Mouse (Mus musculus): Measurements from ENCODE around the gene Ppp1r32. TPM values are rescaled to one million over a fixed set of nuclear protein-coding genes. Genes with fewer than 3 reads are reported as not detected.

Gene Ppp1r32
- polyA plus RNA-seq, 1 experiment from 2014 or later, result not detected

- Histone ChIP-seq H3K4me1 (ENCODE audit: control insufficient read depth, insufficient read depth, low read length) (no peaks in the 10 kb centered on the region), H3K36me3 (ENCODE audit: control insufficient read depth, insufficient read depth, low read length) (no peaks in the 10 kb centered on the region), H3K4me2 (no peak overlapping the region), H3K9me3 (replicated peaks; ENCODE audit: control insufficient read depth, low read length) (no peaks in the 10 kb centered on the region), H3K9ac (ENCODE audit: low read depth, low read length) (no peak overlapping the region), H3K27me3 (ENCODE audit: control insufficient read depth, insufficient read depth, low read length) (peaks cover 60% of the 10 kb centered on the region), H3K4me3 (ENCODE audit: low read depth, low read length) (no peak overlapping the region), H3K27ac (ENCODE audit: low read depth, low read length) (no peak overlapping the region)
- ATAC-seq (replicated peaks; ENCODE audit: insufficient number of reproducible peaks, low FRiP score, low TSS enrichment), result no peak
- WGBS (ENCODE audit: insufficient replicate concordance), result 24% methylated on average over 6 of the region's 6 CpGs
These were observed 8.9 kb downstream of the Ppp1r32 start for GRCm38 (mm10) chr19:10473779-10474178.

DNA sequence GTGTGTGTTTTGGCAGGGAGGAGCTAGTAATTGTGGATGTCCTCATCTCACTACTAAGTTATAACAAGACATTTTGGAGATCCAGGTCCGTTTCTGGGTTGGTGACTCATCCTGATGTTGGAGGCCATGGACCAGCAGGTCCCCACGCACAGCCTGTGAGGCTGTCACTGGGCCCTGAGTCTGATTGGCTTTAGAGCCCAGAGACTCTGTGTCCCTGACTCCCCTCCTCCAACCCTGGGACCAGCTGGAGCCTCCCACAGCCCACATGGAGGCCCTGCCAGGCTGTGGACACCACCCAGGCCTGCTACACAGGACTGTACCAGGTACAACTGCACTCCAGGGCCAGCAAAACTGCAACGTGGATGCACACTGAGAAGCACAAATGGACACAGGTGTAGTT, 9.8 kb downstream of the Ppp1r32 start:
- Histone ChIP-seq H3K9ac (ENCODE audit: low read depth, low read length) (no peak overlapping the region), H3K27ac (ENCODE audit: low read depth, low read length) (no peak overlapping the region), H3K36me3 (ENCODE audit: control insufficient read depth, insufficient read depth, low read length) (no peaks in the 10 kb centered on the region), H3K9me3 (replicated peaks; ENCODE audit: control insufficient read depth, low read length) (no peaks in the 10 kb centered on the region), H3K4me3 (ENCODE audit: low read depth, low read length) (no peak overlapping the region), H3K4me1 (ENCODE audit: control insufficient read depth, insufficient read depth, low read length) (no peaks in the 10 kb centered on the region), H3K27me3 (ENCODE audit: control insufficient read depth, insufficient read depth, low read length) (peaks cover 52% of the 10 kb centered on the region), H3K4me2 (no peak overlapping the region)
- ATAC-seq (replicated peaks; ENCODE audit: insufficient number of reproducible peaks, low FRiP score, low TSS enrichment), result no peak
- 61% methylated on average over 3 of the region's 3 CpGs for WGBS (ENCODE audit: insufficient replicate concordance)

DNA sequence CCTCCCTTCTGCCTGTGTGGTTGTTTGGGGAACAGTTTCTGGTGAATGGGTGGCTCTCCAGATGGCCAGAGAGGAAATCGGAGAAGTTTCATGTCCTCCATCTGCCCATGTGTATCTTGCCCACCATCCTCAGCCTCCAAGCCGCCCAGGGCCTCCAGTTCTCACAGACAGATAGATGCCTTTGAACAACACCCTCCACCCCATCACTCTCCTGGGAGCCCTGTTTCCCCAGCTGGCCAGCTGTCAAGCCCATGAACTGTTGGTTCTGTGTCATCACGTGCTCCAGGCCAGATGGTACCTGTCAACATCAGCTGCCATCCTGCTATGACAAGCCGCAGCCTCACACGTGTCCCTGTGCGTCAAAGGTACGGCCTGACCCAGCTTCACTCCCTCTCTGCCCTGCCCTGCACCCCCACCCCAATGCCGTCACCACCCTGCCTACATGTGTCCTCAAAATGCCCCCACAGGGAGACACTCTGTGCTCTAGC, 13.5 kb downstream of the Ppp1r32 start:
- Histone ChIP-seq H3K36me3 (ENCODE audit: control insufficient read depth, insufficient read depth, low read length) (no peaks in the 10 kb centered on the region), H3K27ac (ENCODE audit: low read depth, low read length) (no peak overlapping the region), H3K4me2 (no peak overlapping the region), H3K27me3 (ENCODE audit: control insufficient read depth, insufficient read depth, low read length) (peaks cover 38% of the 10 kb centered on the region), H3K9me3 (replicated peaks; ENCODE audit: control insufficient read depth, low read length) (no peaks in the 10 kb centered on the region), H3K4me1 (ENCODE audit: control insufficient read depth, insufficient read depth, low read length) (no peaks in the 10 kb centered on the region), H3K4me3 (ENCODE audit: low read depth, low read length) (no peak overlapping the region), H3K9ac (ENCODE audit: low read depth, low read length) (no peak overlapping the region)
- WGBS (ENCODE audit: insufficient replicate concordance), result 30% methylated on average over 8 of the region's 8 CpGs
- ATAC-seq (replicated peaks; ENCODE audit: insufficient number of reproducible peaks, low FRiP score, low TSS enrichment), result no peak

- H3K9ac ChIP-seq (ENCODE audit: low read depth, low read length), result no peak overlapping the region
- H3K4me1 ChIP-seq (ENCODE audit: control insufficient read depth, insufficient read depth, low read length), result no peaks in the 10 kb centered on the region
- peaks cover 67% of the 10 kb centered on the region for H3K27me3 ChIP-seq (ENCODE audit: control insufficient read depth, insufficient read depth, low read length)
- WGBS (ENCODE audit: insufficient replicate concordance), result 24% methylated on average over 4 of the region's 4 CpGs
- no peak overlapping the region for H3K4me3 ChIP-seq (ENCODE audit: low read depth, low read length)
- H3K36me3 ChIP-seq (ENCODE audit: control insufficient read depth, insufficient read depth, low read length), result no peaks in the 10 kb centered on the region
- no peak overlapping the region for H3K4me2 ChIP-seq
- ATAC-seq (replicated peaks; ENCODE audit: insufficient number of reproducible peaks, low FRiP score, low TSS enrichment), result no peak
- H3K27ac ChIP-seq (ENCODE audit: low read depth, low read length), result no peak overlapping the region
- no peaks in the 10 kb centered on the region for H3K9me3 ChIP-seq (replicated peaks; ENCODE audit: control insufficient read depth, low read length)
These were observed 18.3 kb downstream of the Ppp1r32 start for GRCm38 (mm10) chr19:10464427-10464826.

DNA sequence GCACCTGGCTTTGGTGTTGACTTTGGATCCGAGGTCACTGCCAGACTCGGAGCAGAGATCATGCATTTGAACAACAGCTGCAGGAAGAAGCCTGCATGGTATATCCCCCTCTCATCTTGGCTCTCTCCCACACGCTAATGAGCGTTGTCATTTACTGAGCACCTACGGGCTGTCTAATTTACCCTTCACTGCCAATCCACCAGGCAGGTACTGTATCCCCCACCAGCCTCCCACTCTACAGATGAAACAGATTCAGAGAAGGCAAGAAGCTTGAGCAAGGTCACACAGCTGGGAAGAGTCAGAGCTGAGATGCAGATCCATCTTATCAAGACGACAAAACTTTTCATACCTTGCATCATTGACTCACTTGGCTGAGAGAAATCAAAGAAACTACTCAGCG, 21.1 kb downstream of the Ppp1r32 start:
- 42% methylated on average over 7 of the region's 7 CpGs for WGBS (ENCODE audit: insufficient replicate concordance)
- ATAC-seq (replicated peaks; ENCODE audit: insufficient number of reproducible peaks, low FRiP score, low TSS enrichment), result no peak
- no peak overlapping the region for H3K4me2 ChIP-seq

DNA sequence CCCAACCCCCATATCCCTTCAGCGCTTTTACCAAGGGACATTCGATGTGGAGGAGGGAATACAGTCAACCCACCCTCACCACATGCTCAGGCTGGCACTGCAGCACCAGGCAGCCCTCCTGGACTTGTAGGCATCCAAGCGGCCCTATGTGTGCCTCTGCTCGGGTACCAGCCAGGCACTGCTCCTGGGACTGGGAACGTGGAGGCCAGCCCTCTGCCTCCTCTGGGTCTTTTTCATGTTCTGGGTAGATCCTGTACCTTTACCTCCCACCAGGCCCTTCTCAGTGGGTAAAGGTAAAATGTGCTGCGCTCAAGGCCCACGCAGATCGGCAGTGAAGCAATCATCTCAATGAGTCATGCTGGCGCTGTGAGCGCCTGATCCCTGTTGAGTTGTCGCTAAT, 22.8 kb downstream of the Ppp1r32 start:
- Histone ChIP-seq H3K4me2 (no peak overlapping the region), H3K36me3 (ENCODE audit: control insufficient read depth, insufficient read depth, low read length) (no peaks in the 10 kb centered on the region), H3K27me3 (ENCODE audit: control insufficient read depth, insufficient read depth, low read length) (peaks cover 94% of the 10 kb centered on the region), H3K4me3 (ENCODE audit: low read depth, low read length) (no peak overlapping the region), H3K27ac (ENCODE audit: low read depth, low read length) (no peak overlapping the region), H3K9ac (ENCODE audit: low read depth, low read length) (no peak overlapping the region), H3K4me1 (ENCODE audit: control insufficient read depth, insufficient read depth, low read length) (peaks cover 4% of the 10 kb centered on the region), H3K9me3 (replicated peaks; ENCODE audit: control insufficient read depth, low read length) (no peaks in the 10 kb centered on the region)
- no peak for ATAC-seq (replicated peaks; ENCODE audit: insufficient number of reproducible peaks, low FRiP score, low TSS enrichment)
- 36% methylated on average over 11 of the region's 11 CpGs for WGBS (ENCODE audit: insufficient replicate concordance)

More for the DNA sequence above, 21.1 kb downstream of the Ppp1r32 start:
- Histone ChIP-seq H3K27me3 (ENCODE audit: control insufficient read depth, insufficient read depth, low read length) (peaks cover 87% of the 10 kb centered on the region), H3K4me1 (ENCODE audit: control insufficient read depth, insufficient read depth, low read length) (peaks cover 4% of the 10 kb centered on the region), H3K27ac (ENCODE audit: low read depth, low read length) (no peak overlapping the region), H3K4me3 (ENCODE audit: low read depth, low read length) (no peak overlapping the region), H3K9me3 (replicated peaks; ENCODE audit: control insufficient read depth, low read length) (no peaks in the 10 kb centered on the region), H3K9ac (ENCODE audit: low read depth, low read length) (no peak overlapping the region), H3K36me3 (ENCODE audit: control insufficient read depth, insufficient read depth, low read length) (no peaks in the 10 kb centered on the region)

DNA sequence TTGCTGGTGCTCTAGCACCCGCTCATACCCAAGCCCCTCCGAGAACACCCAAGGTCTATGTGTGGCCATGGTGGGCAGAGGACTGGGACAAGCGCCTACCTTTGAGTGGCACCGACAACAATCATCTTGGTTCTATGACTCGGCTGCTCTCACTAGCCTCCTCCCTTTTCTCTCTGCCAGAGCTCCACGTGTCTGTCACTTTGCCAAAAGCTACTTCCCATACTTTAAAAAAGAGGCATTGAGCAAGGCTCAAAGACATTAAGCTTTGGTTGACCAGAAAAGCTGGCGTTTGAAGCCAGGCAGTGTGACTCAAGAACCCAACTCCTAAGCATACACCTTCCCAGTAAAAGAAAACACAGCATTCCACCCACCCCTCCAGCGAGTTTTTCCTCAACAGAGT, 24.6 kb downstream of the Ppp1r32 start:
- H3K9ac ChIP-seq (ENCODE audit: low read depth, low read length), result no peak overlapping the region
- no peak overlapping the region; the same call in 1 of the 2 replicates for H3K4me3 ChIP-seq (ENCODE audit: low read depth, low read length)
- H3K36me3 ChIP-seq (ENCODE audit: control insufficient read depth, insufficient read depth, low read length), result no peaks in the 10 kb centered on the region
- H3K4me1 ChIP-seq (ENCODE audit: control insufficient read depth, insufficient read depth, low read length), result peaks cover 4% of the 10 kb centered on the region
- no peak for ATAC-seq (replicated peaks; ENCODE audit: insufficient number of reproducible peaks, low FRiP score, low TSS enrichment)
- peak overlapping the region; percentile 67 for H3K4me2 ChIP-seq
- H3K27ac ChIP-seq (ENCODE audit: low read depth, low read length), result no peak overlapping the region
- WGBS (ENCODE audit: insufficient replicate concordance), result 25% methylated on average over 8 of the region's 8 CpGs
- no peaks in the 10 kb centered on the region for H3K9me3 ChIP-seq (replicated peaks; ENCODE audit: control insufficient read depth, low read length)
- peaks cover 96% of the 10 kb centered on the region for H3K27me3 ChIP-seq (ENCODE audit: control insufficient read depth, insufficient read depth, low read length)

GRCm38 (mm10) chr19:10457484-10457800, 25.3 kb downstream of the Ppp1r32 start:
- Histone ChIP-seq H3K4me2 (peak overlapping the region; percentile 67), H3K9ac (ENCODE audit: low read depth, low read length) (no peak overlapping the region), H3K4me3 (ENCODE audit: low read depth, low read length) (peak overlapping the region; percentile 44), H3K36me3 (ENCODE audit: control insufficient read depth, insufficient read depth, low read length) (no peaks in the 10 kb centered on the region), H3K9me3 (replicated peaks; ENCODE audit: control insufficient read depth, low read length) (no peaks in the 10 kb centered on the region), H3K27ac (ENCODE audit: low read depth, low read length) (no peak overlapping the region), H3K4me1 (ENCODE audit: control insufficient read depth, insufficient read depth, low read length) (peaks cover 4% of the 10 kb centered on the region), H3K27me3 (ENCODE audit: control insufficient read depth, insufficient read depth, low read length) (peaks cover 94% of the 10 kb centered on the region)
- under 1% methylated on average over 32 of the region's 34 CpGs for WGBS (ENCODE audit: insufficient replicate concordance)
- ATAC-seq (replicated peaks; ENCODE audit: insufficient number of reproducible peaks, low FRiP score, low TSS enrichment), result peak; percentile 78

- no peaks in the 10 kb centered on the region for H3K36me3 ChIP-seq (ENCODE audit: control insufficient read depth, insufficient read depth, low read length)
- peak within 1 kb of the TSS; percentile 44 for H3K4me3 ChIP-seq (ENCODE audit: low read depth, low read length)
- H3K9me3 ChIP-seq (replicated peaks; ENCODE audit: control insufficient read depth, low read length), result no peaks in the 10 kb centered on the region
- H3K9ac ChIP-seq (ENCODE audit: low read depth, low read length), result no peak within 1 kb of the TSS
- under 1% methylated on average over 88 of the region's 96 CpGs for WGBS (ENCODE audit: insufficient replicate concordance)
- peak; percentile 24; the same call in 1 of the 2 replicates for ATAC-seq (replicated peaks; ENCODE audit: insufficient number of reproducible peaks, low FRiP score, low TSS enrichment)
- peaks cover 4% of the 10 kb centered on the region for H3K4me1 ChIP-seq (ENCODE audit: control insufficient read depth, insufficient read depth, low read length)
- H3K4me2 ChIP-seq, result peak within 1 kb of the TSS; percentile 67
- no peak within 1 kb of the TSS for H3K27ac ChIP-seq (ENCODE audit: low read depth, low read length)
- peaks cover 94% of the 10 kb centered on the region for H3K27me3 ChIP-seq (ENCODE audit: control insufficient read depth, insufficient read depth, low read length)
These were observed 25.8 kb downstream of the Ppp1r32 start, which contains the start of gene Lrrc10b for GRCm38 (mm10) chr19:10456752-10457483. Lrrc10b (minus strand) TSS chr19:10457473.
